Mouse (Mus musculus): ENCODE results near the gene Lrrc47. TPM values are rescaled to one million over a fixed set of nuclear protein-coding genes. Genes with fewer than 3 reads are reported as not detected.
A peak's percentile ranks its signal among the peaks of the same experiment; 100 is the strongest.

Lrrc47 gene
- polyA plus RNA-seq, 1 experiment from 2014 or later, result 12.3 TPM

GRCm38 (mm10) chr4:153979243-153979642 is 32.3 kb upstream of the Lrrc47 start:
- Histone ChIP-seq H3K27ac (ENCODE audit: low read depth, low read length) (no peak overlapping the region), H3K9ac (ENCODE audit: low read length) (no peak overlapping the region), H3K27me3 (ENCODE audit: control insufficient read depth, insufficient read depth, low read length) (no peaks in the 10 kb centered on the region), H3K4me1 (replicated peaks; ENCODE audit: control insufficient read depth, insufficient read depth, low read length) (peaks cover 2% of the 10 kb centered on the region; the same call in 1 of the 2 replicates), H3K4me2 (ENCODE audit: low read depth, low read length, severe bottlenecking) (no peak overlapping the region), H3K4me3 (ENCODE audit: low read depth, low read length) (no peak overlapping the region), H3K9me3 (ENCODE audit: control insufficient read depth, low read length) (no peaks in the 10 kb centered on the region), H3K36me3 (ENCODE audit: control insufficient read depth, insufficient read depth, low read length) (peaks cover 2% of the 10 kb centered on the region; the same call in 1 of the 2 replicates)
- ATAC-seq (replicated peaks; ENCODE audit: low FRiP score) (no peak), DNase-seq (ENCODE audit: low spot score) (no peak)
- 94% methylated on average over 10 of the region's 10 CpGs for WGBS

- H3K4me3 ChIP-seq (ENCODE audit: low read depth, low read length), result no peak overlapping the region
- 95% methylated on average over 11 of the region's 11 CpGs for WGBS
- H3K36me3 ChIP-seq (ENCODE audit: control insufficient read depth, insufficient read depth, low read length), result peaks cover 11% of the 10 kb centered on the region
These were observed 31.1 kb upstream of the Lrrc47 start for GRCm38 (mm10) chr4:153980470-153980869.

GRCm38 (mm10) chr4:153992715-153993114 is 18.8 kb upstream of the Lrrc47 start:
- Histone ChIP-seq H3K4me3 (ENCODE audit: low read depth, low read length) (no peak overlapping the region), H3K36me3 (ENCODE audit: control insufficient read depth, insufficient read depth, low read length) (peaks cover 10% of the 10 kb centered on the region), H3K9ac (ENCODE audit: low read length) (no peak overlapping the region), H3K4me1 (replicated peaks; ENCODE audit: control insufficient read depth, insufficient read depth, low read length) (no peaks in the 10 kb centered on the region), H3K9me3 (ENCODE audit: control insufficient read depth, low read length) (no peaks in the 10 kb centered on the region), H3K27me3 (ENCODE audit: control insufficient read depth, insufficient read depth, low read length) (no peaks in the 10 kb centered on the region), H3K4me2 (ENCODE audit: low read depth, low read length, severe bottlenecking) (no peak overlapping the region), H3K27ac (ENCODE audit: low read depth, low read length) (no peak overlapping the region)
- DNase-seq (ENCODE audit: low spot score) (no peak), ATAC-seq (replicated peaks; ENCODE audit: low FRiP score) (no peak)
- WGBS, result 94% methylated on average over 10 of the region's 10 CpGs

More at GRCm38 (mm10) chr4:153980470-153980869, 31.1 kb upstream of the Lrrc47 start:
- H3K27ac ChIP-seq (ENCODE audit: low read depth, low read length), result no peak overlapping the region
- DNase-seq (ENCODE audit: low spot score) (no peak), ATAC-seq (replicated peaks; ENCODE audit: low FRiP score) (no peak)
- H3K4me2 ChIP-seq (ENCODE audit: low read depth, low read length, severe bottlenecking), result no peak overlapping the region
- no peak overlapping the region for H3K9ac ChIP-seq (ENCODE audit: low read length)
- no peaks in the 10 kb centered on the region for H3K9me3 ChIP-seq (ENCODE audit: control insufficient read depth, low read length)
- H3K4me1 ChIP-seq (replicated peaks; ENCODE audit: control insufficient read depth, insufficient read depth, low read length), result peaks cover 2% of the 10 kb centered on the region; the same call in 1 of the 2 replicates
- H3K27me3 ChIP-seq (ENCODE audit: control insufficient read depth, insufficient read depth, low read length), result no peaks in the 10 kb centered on the region

- peaks cover 7% of the 10 kb centered on the region for H3K36me3 ChIP-seq (ENCODE audit: control insufficient read depth, insufficient read depth, low read length)
- H3K27me3 ChIP-seq (ENCODE audit: control insufficient read depth, insufficient read depth, low read length), result no peaks in the 10 kb centered on the region
- H3K9me3 ChIP-seq (ENCODE audit: control insufficient read depth, low read length), result no peaks in the 10 kb centered on the region
- no peak overlapping the region for H3K4me3 ChIP-seq (ENCODE audit: low read depth, low read length)
- no peak overlapping the region for H3K4me2 ChIP-seq (ENCODE audit: low read depth, low read length, severe bottlenecking)
- H3K4me1 ChIP-seq (replicated peaks; ENCODE audit: control insufficient read depth, insufficient read depth, low read length), result no peaks in the 10 kb centered on the region
- ATAC-seq (replicated peaks; ENCODE audit: low FRiP score) (no peak), DNase-seq (ENCODE audit: low spot score) (no peak)
- WGBS, result 89% methylated on average over 8 of the region's 8 CpGs
- no peak overlapping the region for H3K9ac ChIP-seq (ENCODE audit: low read length)
- no peak overlapping the region for H3K27ac ChIP-seq (ENCODE audit: low read depth, low read length)
These were observed 18.0 kb upstream of the Lrrc47 start for GRCm38 (mm10) chr4:153993505-153993904.

GRCm38 (mm10) chr4:154005488-154005887 is 6.0 kb upstream of the Lrrc47 start:
- no peaks in the 10 kb centered on the region for H3K4me1 ChIP-seq (replicated peaks; ENCODE audit: control insufficient read depth, insufficient read depth, low read length)
- DNase-seq (ENCODE audit: low spot score) (no peak), ATAC-seq (replicated peaks; ENCODE audit: low FRiP score) (no peak)
- no peaks in the 10 kb centered on the region for H3K9me3 ChIP-seq (ENCODE audit: control insufficient read depth, low read length)
- WGBS, result 80% methylated on average over 5 of the region's 5 CpGs
- no peak overlapping the region for H3K4me2 ChIP-seq (ENCODE audit: low read depth, low read length, severe bottlenecking)
- H3K27ac ChIP-seq (ENCODE audit: low read depth, low read length), result no peak overlapping the region
- H3K36me3 ChIP-seq (ENCODE audit: control insufficient read depth, insufficient read depth, low read length), result no peaks in the 10 kb centered on the region
- no peaks in the 10 kb centered on the region for H3K27me3 ChIP-seq (ENCODE audit: control insufficient read depth, insufficient read depth, low read length)
- no peak overlapping the region for H3K4me3 ChIP-seq (ENCODE audit: low read depth, low read length)
- H3K9ac ChIP-seq (ENCODE audit: low read length), result no peak overlapping the region

GRCm38 (mm10) chr4:154006264-154006663 is 5.3 kb upstream of the Lrrc47 start:
- H3K27me3 ChIP-seq (ENCODE audit: control insufficient read depth, insufficient read depth, low read length), result no peaks in the 10 kb centered on the region
- no peak overlapping the region for H3K9ac ChIP-seq (ENCODE audit: low read length)
- no peak overlapping the region for H3K4me2 ChIP-seq (ENCODE audit: low read depth, low read length, severe bottlenecking)
- no peaks in the 10 kb centered on the region for H3K4me1 ChIP-seq (replicated peaks; ENCODE audit: control insufficient read depth, insufficient read depth, low read length)
- DNase-seq (ENCODE audit: low spot score), result no peak
- H3K4me3 ChIP-seq (ENCODE audit: low read depth, low read length), result no peak overlapping the region
- H3K36me3 ChIP-seq (ENCODE audit: control insufficient read depth, insufficient read depth, low read length), result no peaks in the 10 kb centered on the region
- no peak for ATAC-seq (replicated peaks; ENCODE audit: low FRiP score)
- H3K27ac ChIP-seq (ENCODE audit: low read depth, low read length), result no peak overlapping the region
- 82% methylated on average over 6 of the region's 6 CpGs for WGBS
- H3K9me3 ChIP-seq (ENCODE audit: control insufficient read depth, low read length), result no peaks in the 10 kb centered on the region

- no peak overlapping the region for H3K4me3 ChIP-seq (ENCODE audit: low read depth, low read length)
- ATAC-seq (replicated peaks; ENCODE audit: low FRiP score), result no peak
- H3K4me1 ChIP-seq (replicated peaks; ENCODE audit: control insufficient read depth, insufficient read depth, low read length), result peaks cover 5% of the 10 kb centered on the region; the same call in 1 of the 2 replicates
- H3K9me3 ChIP-seq (ENCODE audit: control insufficient read depth, low read length), result no peaks in the 10 kb centered on the region
- H3K36me3 ChIP-seq (ENCODE audit: control insufficient read depth, insufficient read depth, low read length), result no peaks in the 10 kb centered on the region
- WGBS, result 83% methylated on average over 4 of the region's 4 CpGs
- no peak overlapping the region for H3K4me2 ChIP-seq (ENCODE audit: low read depth, low read length, severe bottlenecking)
- H3K27me3 ChIP-seq (ENCODE audit: control insufficient read depth, insufficient read depth, low read length), result no peaks in the 10 kb centered on the region
- no peak for DNase-seq (ENCODE audit: low spot score)
- no peak overlapping the region for H3K27ac ChIP-seq (ENCODE audit: low read depth, low read length)
- no peak overlapping the region for H3K9ac ChIP-seq (ENCODE audit: low read length)
These were observed 3.8 kb upstream of the Lrrc47 start for GRCm38 (mm10) chr4:154007759-154008158.

- WGBS, result 28% methylated on average over 13 of the region's 13 CpGs
- Histone ChIP-seq H3K9me3 (ENCODE audit: control insufficient read depth, low read length) (no peaks in the 10 kb centered on the region), H3K36me3 (ENCODE audit: control insufficient read depth, insufficient read depth, low read length) (no peaks in the 10 kb centered on the region; the same call in 1 of the 2 replicates), H3K27ac (ENCODE audit: low read depth, low read length) (no peak overlapping the region), H3K4me1 (replicated peaks; ENCODE audit: control insufficient read depth, insufficient read depth, low read length) (peaks cover 10% of the 10 kb centered on the region; the same call in 1 of the 2 replicates), H3K9ac (ENCODE audit: low read length) (peak overlapping the region; percentile 87), H3K4me3 (ENCODE audit: low read depth, low read length) (peak overlapping the region; percentile 100), H3K4me2 (ENCODE audit: low read depth, low read length, severe bottlenecking) (peak overlapping the region; percentile 98), H3K27me3 (ENCODE audit: control insufficient read depth, insufficient read depth, low read length) (no peaks in the 10 kb centered on the region)
- DNase-seq (ENCODE audit: low spot score), result no peak
- ATAC-seq (replicated peaks; ENCODE audit: low FRiP score), result peak; percentile 22
These were observed 455 bp upstream of the Lrrc47 start for GRCm38 (mm10) chr4:154010907-154011645.
